Mouse (Mus musculus) hindlimb bud, embryonic 11.5 days (tissue): Measurements from ENCODE around the gene Nup160.
A peak's percentile ranks its signal among the peaks of the same experiment; 100 is the strongest.

Experiments
- DNase-seq: peaks from one replicate; pipeline ENCODE4 v3.0.0-alpha.2; 2012; ENCODE audit warnings: low read depth, low spot score; ENCODE audit errors: extremely low spot score

Nup160 gene

DNA sequence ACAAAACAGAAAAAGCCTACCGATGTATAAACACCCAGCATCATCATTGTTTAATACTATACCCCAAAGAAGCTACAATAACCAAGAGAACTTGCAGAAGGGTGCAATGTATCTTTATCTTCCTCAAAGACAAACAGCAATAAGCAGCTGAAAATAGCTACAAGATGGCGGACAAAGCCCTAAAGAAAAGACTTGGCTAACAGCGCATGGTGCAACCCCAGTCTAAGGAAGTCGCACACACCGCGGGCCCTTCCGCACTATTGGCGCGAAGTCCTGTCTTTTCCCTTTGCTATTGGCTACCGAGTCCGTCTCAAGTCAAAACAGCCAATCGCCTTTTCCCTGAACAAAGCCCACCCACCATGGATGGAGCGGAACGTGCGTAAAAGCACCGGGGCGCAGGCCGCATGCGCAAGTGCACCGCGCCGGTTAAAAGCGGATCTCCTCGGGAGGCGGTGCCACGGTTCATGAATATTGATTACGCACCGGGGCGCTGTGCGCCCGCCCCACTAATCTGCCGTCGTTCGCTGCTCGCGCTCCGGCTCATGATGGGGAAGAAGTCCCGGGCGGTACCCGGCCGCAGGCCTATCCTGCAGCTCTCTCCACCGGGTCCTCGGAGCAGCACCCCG lies 68.2 kb downstream of the Nup160 start, which contains the start of gene Fnbp4:
Gene Fnbp4, plus strand, starts transcription at position 318 of the 626 bp plus-strand sequence.
- DNase-seq: peak; percentile 97

DNA sequence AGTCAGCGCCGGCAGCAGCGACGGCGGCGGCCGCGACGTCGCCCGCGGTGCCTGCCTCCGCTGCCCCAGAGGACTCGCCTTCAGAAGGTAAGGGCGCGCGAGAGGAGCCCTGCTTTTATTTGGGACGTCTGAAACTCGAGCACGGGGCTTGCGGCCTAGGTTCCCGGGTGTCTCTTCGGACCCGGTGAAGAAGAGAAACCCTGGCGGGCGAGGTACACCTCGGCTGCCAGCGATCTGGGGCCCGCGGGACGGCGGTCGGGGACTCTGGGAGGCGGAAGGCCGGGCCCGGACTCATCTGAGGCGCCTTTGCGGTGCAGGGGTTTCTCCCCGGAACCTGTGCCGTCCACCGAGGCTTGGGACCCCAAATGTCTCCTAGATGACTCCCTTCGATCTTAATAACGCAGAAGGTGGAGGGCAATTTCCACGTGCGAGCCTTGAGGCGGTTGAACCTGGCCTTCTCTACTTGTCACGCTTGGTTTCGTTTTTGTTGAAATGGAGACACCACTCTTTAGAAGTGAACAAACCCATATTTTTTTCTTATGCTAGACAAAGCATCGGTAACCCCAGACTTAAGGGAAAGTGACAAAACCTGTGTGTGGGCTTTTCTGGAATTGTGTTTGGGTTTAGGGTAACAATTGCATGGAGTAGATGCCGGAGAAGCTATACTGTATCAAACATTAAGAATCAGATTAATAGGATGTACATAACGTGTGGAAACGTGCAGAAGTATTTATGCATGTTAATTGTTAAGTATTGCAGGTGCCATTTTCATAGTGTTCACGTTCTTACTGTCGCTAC lies 68.9 kb downstream of the Nup160 start:
- no peak for DNase-seq

DNA sequence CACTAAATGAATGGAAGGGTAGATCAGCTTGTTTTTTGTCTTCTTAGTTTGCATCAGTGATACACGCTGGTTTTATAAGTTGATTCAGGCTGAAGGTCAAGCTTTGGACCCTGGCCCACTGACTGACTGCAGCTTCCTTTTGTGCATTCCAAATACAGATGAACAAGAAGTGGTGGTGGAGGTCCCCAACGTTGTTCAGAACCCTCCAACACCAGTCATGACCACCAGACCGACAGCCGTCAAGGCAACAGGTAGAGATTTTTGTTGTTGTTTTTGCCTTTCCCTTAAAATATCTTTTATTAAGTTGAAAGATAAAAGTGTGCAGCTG lies 69.5 kb downstream of the Nup160 start:
- DNase-seq: no peak

DNA sequence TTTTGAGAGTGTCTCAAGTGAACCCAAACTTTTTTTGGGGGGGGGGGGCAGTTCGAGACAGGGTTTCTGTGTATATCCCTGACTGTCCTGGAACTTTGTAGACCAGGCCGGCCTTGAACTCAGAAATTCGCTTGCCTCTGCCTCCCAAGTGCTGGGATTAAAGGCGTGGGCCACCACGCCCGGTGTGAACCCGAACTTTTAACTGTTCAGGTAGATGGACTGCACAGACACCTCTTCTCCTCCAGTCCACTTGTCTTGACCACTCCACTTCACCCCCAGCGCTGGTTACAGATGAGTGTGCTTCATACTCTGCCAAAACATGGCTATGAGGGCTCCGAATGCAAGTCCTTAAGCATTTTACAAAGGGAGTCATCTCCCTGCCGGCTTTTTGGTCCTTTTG lies 70.1 kb downstream of the Nup160 start:
- DNase-seq: no peak

DNA sequence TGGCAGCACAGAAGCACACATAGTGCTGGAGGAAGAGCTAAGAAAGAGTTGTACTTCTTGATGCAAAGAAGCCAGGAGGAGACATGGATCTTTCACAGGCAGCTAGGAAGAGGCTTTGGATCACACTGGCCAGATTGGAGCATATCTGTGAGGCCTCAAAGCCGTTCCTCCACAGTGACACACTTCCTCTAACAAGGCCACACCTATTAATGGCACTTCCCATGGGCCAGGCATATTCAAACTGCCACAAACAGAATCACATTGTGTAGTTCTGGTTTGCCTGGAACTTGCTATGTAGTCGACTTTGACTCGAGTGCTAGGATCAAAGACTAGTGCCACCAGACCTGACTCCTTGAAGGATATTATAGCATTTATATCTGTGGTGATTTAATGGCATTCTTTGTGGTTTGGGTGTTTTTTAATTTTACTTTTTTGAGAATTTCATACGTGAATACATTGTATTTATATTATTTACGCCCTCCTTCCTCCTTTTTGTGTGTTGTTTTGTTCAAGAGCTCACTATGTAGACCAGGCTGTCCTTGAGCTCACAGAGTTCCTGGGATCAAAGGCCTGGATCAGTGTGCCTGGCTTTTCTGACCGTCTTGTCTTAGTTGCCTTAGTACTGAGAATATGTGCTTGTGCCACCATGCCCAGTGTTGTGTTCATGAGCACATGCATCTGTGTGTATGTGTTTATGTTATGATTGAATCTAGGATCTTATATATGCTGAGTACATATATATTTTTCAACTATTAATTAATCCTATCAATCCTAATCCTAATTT lies 72.9 kb downstream of the Nup160 start:
- DNase-seq: no peak

DNA sequence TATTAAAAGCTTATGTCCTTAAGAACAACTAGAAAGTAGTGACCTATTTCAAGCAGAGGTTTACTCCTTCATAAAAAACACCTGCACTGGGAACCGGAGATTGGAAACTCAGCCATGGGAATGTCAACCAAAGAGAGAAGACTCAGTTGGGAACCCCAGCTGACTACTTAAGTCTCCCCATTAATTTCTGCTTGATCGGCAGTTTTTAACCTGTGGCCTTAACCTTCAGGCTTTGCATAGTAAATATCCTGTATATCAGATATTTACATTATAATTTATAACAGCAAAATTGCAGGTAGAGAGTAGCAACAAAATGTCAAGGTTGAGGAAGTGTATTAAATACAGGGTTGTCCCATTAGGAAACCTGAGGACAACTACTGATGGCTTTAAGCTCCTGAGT lies 76.5 kb downstream of the Nup160 start:
- DNase-seq: no peak

DNA sequence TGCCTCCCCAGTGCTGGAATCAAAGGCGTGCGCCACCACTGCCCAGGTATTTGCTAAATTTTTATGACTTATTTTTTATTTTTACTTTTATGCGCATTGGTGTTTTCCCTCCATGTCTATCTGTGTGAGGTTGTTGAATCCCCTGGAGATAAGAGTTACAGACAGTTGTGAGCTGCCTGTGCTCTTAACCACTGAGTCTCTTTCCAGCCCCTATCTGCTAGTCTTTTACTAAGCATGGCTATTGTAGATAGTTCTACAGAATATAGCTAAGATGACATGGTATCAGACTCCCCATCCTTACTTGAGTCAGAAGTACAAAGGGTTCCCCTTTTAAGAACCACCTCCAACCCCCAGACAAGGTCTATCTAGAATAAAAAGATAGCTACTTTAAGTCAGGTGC lies 77.2 kb downstream of the Nup160 start:
- DNase-seq: no peak

DNA sequence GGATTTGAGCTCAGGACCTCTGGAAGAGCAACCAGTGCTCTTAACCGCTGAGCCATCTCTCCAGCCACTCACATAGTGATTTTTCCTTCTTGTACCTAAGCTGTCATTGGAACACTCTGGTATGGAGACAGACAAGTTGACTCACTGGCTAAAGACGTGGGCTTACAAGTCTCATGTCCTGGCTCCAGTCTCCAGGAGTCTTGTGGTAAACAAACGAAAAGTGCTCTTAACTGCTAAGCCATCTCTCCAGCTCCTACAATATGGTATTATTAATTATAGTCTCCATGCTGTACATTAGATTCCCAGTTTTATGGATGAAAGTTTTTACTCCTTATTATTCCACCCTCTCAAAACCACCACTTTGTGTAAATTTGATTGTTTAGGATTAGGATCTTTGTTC lies 88.1 kb downstream of the Nup160 start:
- DNase-seq: no peak

DNA sequence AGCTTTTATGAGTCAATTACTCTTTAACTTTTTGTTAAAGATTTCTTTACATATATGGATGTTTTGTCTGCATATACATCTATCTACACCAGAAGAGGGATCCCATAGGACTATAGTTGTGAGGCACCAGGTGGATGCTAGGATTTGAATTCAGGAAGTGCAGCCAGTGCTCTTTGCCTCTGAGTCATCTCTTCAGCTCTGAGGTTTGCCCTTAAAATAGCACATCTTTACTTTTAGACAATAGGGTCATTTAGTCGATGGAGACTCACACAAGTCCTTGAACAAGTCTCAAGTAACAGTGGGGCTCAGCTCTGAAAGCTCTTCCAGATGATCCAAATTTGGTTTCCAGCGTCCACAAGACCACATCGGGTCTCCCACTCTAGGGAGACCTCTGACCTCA lies 104.3 kb downstream of the Nup160 start:
- DNase-seq: no peak

DNA sequence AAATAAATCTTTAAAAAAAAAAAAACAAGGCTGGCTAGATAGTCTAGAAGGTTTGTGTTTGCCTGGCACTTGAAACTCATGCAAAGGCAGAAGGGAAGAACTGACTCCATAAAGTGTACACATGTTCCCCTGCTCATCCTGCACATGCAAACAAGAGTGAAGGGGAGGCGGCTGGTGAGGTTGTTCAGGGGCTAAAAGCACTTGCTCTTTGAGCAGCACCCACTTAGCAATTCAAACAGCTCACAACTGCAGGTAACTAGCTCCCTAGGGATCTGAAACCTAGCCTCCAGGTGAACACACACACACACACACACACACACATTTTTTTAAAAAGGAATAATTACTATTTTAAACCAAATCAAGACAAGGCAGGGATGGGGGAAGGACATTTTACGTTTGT lies 104.9 kb downstream of the Nup160 start:
- no peak for DNase-seq

DNA sequence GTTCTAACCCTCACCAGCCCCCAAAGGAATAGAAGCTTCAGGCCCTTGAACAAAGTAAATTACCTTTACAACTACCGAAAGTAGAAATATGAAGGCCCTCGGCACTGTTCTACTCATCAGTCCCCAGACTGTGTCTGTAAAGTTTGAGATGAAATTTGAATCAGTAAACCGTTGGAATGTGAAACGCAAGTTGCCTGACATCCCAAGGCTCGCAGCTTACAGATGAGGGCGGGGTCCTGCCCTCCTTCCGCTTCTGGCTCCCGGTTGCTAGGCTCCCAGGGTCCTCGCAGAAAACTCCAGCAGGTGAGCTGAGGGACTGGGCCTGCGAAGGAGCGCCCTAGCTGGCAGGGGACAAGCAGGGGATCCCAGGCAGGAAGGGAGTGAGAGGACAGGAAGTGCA lies 105.4 kb downstream of the Nup160 start, which contains the start of gene Agbl2:
Gene Agbl2, plus strand, starts transcription at position 270 of the 400 bp plus-strand sequence.
- DNase-seq: no peak

DNA sequence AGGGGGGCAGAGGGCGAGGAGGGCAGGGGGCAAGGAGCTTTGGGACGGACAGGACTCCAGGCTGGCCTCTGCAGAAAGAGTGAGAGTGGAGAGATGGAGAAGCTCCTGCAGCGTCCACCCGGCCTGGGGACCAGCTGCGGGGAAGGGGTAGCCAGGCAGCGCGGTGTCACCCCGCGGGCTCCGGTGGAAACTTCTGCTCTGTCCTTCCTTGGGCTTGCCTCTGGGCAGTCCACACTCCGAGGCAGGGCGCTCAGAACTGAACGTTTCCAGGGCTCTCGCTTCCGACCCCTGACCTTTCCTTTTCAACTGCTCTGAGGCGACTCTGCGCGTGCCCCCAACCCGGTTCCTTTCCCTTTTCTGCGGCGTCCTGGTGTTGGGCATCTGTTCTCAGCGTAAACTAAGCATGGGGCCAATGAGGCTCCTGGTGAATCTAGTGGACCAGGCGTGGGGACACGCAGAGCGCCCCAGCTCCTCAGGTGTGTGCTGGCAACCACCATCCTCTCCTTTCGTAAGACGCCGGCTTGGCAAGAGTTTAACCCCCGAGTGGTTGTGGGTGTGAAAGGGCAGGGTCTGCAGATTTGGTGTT lies 106.0 kb downstream of the Nup160 start:
- DNase-seq: no peak
